Mouse (Mus musculus) E14TG2a.4 (cell line): Measurements from ENCODE around the gene Taok3.

Experiments
- CTCF ChIP-seq: conservative IDR thresholded peaks from 2 replicates; pipeline ENCODE4 v1.5.1; 2014; ENCODE audit warnings: low read length
- NANOG ChIP-seq: IDR thresholded peaks from 2 replicates; pipeline ENCODE4 v1.6.1; 2014; ENCODE audit warnings: borderline replicate concordance, low read length, mixed read lengths
- POU5F1 ChIP-seq: IDR thresholded peaks from 2 replicates; pipeline ENCODE4 v1.6.1; 2014; ENCODE audit warnings: low read length, borderline replicate concordance

DNA sequence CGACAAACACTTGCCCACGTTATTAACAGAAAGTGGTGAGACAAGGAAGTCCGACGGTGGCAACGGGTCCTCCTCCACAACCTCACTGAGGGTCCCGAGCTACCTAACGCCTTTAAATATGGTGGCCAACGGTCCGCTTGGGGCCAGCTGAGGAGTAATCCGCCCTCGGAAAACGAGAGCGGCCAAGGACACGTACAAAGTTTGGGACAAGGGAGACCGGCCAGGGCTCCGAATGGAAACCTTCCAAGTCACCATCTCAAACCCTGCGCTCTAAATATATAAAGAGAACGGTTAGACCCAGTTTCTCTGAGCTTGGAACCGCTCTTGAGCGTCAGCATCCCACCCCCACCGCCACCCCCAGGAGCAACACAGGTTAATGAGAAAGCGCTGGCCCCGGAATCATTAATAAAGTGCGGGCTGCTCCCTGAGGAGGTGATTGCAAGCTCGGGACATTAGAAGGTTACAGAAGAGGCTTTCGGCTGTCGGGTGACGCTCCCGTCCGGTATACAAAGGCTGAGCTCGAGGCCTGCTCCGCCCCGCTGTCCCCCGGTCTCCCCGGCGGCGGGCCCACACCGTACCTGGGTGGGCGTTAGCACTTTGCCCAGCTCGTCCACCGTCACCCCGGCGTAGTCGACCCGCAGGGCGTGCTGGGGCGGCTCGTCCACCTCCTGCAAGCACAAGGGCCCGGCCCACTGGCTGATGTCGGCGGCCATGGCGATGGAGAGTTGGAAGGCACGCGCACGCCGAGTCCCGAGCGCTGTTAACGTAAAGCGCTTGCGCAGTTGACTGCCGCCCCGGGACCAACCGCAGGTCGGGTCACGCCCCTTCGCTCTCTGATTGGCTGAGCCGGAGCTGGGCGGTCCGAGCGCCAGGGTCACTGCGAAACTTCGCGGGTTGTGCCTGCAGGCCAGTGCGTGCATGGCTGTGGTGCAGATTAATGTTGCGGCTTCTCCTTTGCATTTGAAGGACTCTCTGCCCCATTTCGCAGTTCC lies 167.2 kb downstream of the Taok3 start, which contains the start of gene Pebp1:
- TF ChIP-seq CTCF: no peak
- no peak for TF ChIP-seq POU5F1
- no peak for TF ChIP-seq NANOG
